Mouse (Mus musculus): Measurements from ENCODE around the gene Nfe2l1.
"Not testable (repeated sequence)": the region's sequence is repeated elsewhere in the genome, so short reads cannot be mapped to it uniquely, and the experiment has no call there.

Nfe2l1 gene

GRCm38 (mm10) chr11:96829813-96830538, at the start of gene Nfe2l1:
Gene Nfe2l1, minus strand, starts transcription at chr11:96829968.
- peak; percentile 100 for DNase-seq

- no peak for DNase-seq
Observed at GRCm38 (mm10) chr11:96879359-96879758, 49.6 kb upstream of the Nfe2l1 start.

GRCm38 (mm10) chr11:96878715-96879114, 48.9 kb upstream of the Nfe2l1 start:
- DNase-seq: no peak

- no peak for DNase-seq
Observed at GRCm38 (mm10) chr11:96877071-96877470, 47.3 kb upstream of the Nfe2l1 start.

- DNase-seq: no peak
Observed at GRCm38 (mm10) chr11:96876300-96877040, 46.7 kb upstream of the Nfe2l1 start.

- peak; percentile 59 for DNase-seq
Observed at GRCm38 (mm10) chr11:96875745-96876144, 46.0 kb upstream of the Nfe2l1 start.

GRCm38 (mm10) chr11:96875270-96875669, 45.5 kb upstream of the Nfe2l1 start:
- DNase-seq: no peak

- DNase-seq: no peak
Observed at GRCm38 (mm10) chr11:96873601-96874140, 43.9 kb upstream of the Nfe2l1 start.

- DNase-seq: no peak
Observed at GRCm38 (mm10) chr11:96872441-96873379, 42.9 kb upstream of the Nfe2l1 start.

- peak; percentile 58 for DNase-seq
Observed at GRCm38 (mm10) chr11:96867149-96867548, 37.4 kb upstream of the Nfe2l1 start.

- peak; percentile 58 for DNase-seq
Observed at GRCm38 (mm10) chr11:96863206-96863995, 33.6 kb upstream of the Nfe2l1 start.

GRCm38 (mm10) chr11:96862534-96862933, 32.8 kb upstream of the Nfe2l1 start:
- DNase-seq: no peak

GRCm38 (mm10) chr11:96861878-96862289, 32.1 kb upstream of the Nfe2l1 start:
- peak; percentile 93 for DNase-seq

GRCm38 (mm10) chr11:96861446-96861845, 31.7 kb upstream of the Nfe2l1 start:
- no peak for DNase-seq

GRCm38 (mm10) chr11:96860564-96860963, 30.8 kb upstream of the Nfe2l1 start:
- DNase-seq: peak; percentile 84

GRCm38 (mm10) chr11:96859635-96860034, 29.9 kb upstream of the Nfe2l1 start:
- no peak for DNase-seq

GRCm38 (mm10) chr11:96857446-96857845, 27.7 kb upstream of the Nfe2l1 start:
- no peak for DNase-seq

GRCm38 (mm10) chr11:96849681-96850467, 20.1 kb upstream of the Nfe2l1 start, which contains the start of gene Copz2:
Gene Copz2, plus strand, starts transcription at chr11:96849870.
- no peak for DNase-seq

- not testable (repeated sequence) for DNase-seq
Observed at GRCm38 (mm10) chr11:96849145-96849544, 19.4 kb upstream of the Nfe2l1 start.

GRCm38 (mm10) chr11:96848694-96849093, 18.9 kb upstream of the Nfe2l1 start:
- no peak for DNase-seq

GRCm38 (mm10) chr11:96847240-96847639, 17.5 kb upstream of the Nfe2l1 start:
- DNase-seq: no peak
